Mouse (Mus musculus): ENCODE results near the gene Zfp637.

GRCm38 (mm10) chr6:117893435-117893834 is 52.5 kb downstream of the Zfp637 start:
- no peak for TF ChIP-seq CTCF (IDR thresholded peaks at IDR 0.05; ENCODE audit: borderline replicate concordance, extremely low read depth, insufficient read depth, insufficient read length)
- TF ChIP-seq POLR2A (IDR thresholded peaks at IDR 0.05; ENCODE audit: borderline replicate concordance, extremely low read depth, insufficient read depth, insufficient read length, poor library complexity, severe bottlenecking), result no peak
